Mouse (Mus musculus) cerebellum, adult 2 months (tissue): ENCODE data around the gene Mpv17.

Source experiments
- CTCF ChIP-seq: fragments of 200-500 bp; IDR thresholded peaks from 2 replicates; pipeline ENCODE4 v1.5.1; 2011; ENCODE audit warnings: low read depth, mild to moderate bottlenecking, control low read depth, low read length, moderate library complexity, borderline replicate concordance; ENCODE audit not compliant: insufficient read depth
- POLR2A ChIP-seq: fragments of 200-500 bp; IDR thresholded peaks from 2 replicates; pipeline ENCODE4 v1.6.1; 2011; ENCODE audit warnings: low read length, control low read depth, borderline replicate concordance; ENCODE audit not compliant: insufficient read depth

- TF ChIP-seq POLR2A (no peak), CTCF (no peak)
These were observed 28.0 kb downstream of the Mpv17 start for GRCm38 (mm10) chr5:31126050-31126449.
